Mouse (Mus musculus): Measurements from ENCODE around the gene Ppef2. TPM values are rescaled to one million over a fixed set of nuclear protein-coding genes. Genes with fewer than 3 reads are reported as not detected.
"Not testable (repeated sequence)": the region's sequence is repeated elsewhere in the genome, so short reads cannot be mapped to it uniquely, and the experiment has no call there.

Gene Ppef2
- polyA plus RNA-seq, 1 experiment from 2014 or later = 0.06 TPM

GRCm38 (mm10) chr5:92212231-92212630 lies 43.8 kb downstream of the Ppef2 start:
- H3K4me2 ChIP-seq = no peak overlapping the region
- no peak overlapping the region for H3K4me3 ChIP-seq (replicated peaks)
- H3K27me3 ChIP-seq = peaks cover 3% of the 10 kb centered on the region
- no peaks in the 10 kb centered on the region for H3K36me3 ChIP-seq (replicated peaks)
- no peak overlapping the region for H3K27ac ChIP-seq (replicated peaks)
- WGBS (ENCODE audit: insufficient replicate concordance) = 78% methylated on average over 4 of the region's 4 CpGs
- no peak overlapping the region for H3K9ac ChIP-seq
- no peaks in the 10 kb centered on the region for H3K9me3 ChIP-seq (replicated peaks)
- ATAC-seq (ENCODE audit: insufficient read depth) = no peak
- no peaks in the 10 kb centered on the region for H3K4me1 ChIP-seq (replicated peaks)

GRCm38 (mm10) chr5:92210205-92210604 lies 45.9 kb downstream of the Ppef2 start:
- H3K4me3 ChIP-seq (replicated peaks) = no peak overlapping the region
- no peak overlapping the region for H3K9ac ChIP-seq
- no peaks in the 10 kb centered on the region for H3K4me1 ChIP-seq (replicated peaks)
- H3K36me3 ChIP-seq (replicated peaks) = no peaks in the 10 kb centered on the region
- H3K9me3 ChIP-seq (replicated peaks) = no peaks in the 10 kb centered on the region
- no peak overlapping the region for H3K4me2 ChIP-seq
- H3K27me3 ChIP-seq = peaks cover 3% of the 10 kb centered on the region; the same call in 1 of the 2 replicates
- no peak overlapping the region for H3K27ac ChIP-seq (replicated peaks)
- no peak for ATAC-seq (ENCODE audit: insufficient read depth)
- 43% methylated on average over 8 of the region's 8 CpGs for WGBS (ENCODE audit: insufficient replicate concordance)

GRCm38 (mm10) chr5:92206121-92206520 lies 50.0 kb downstream of the Ppef2 start:
- H3K4me3 ChIP-seq (replicated peaks) = no peak overlapping the region
- peaks cover 3% of the 10 kb centered on the region; the same call in 1 of the 2 replicates for H3K27me3 ChIP-seq
- H3K36me3 ChIP-seq (replicated peaks) = peaks cover 28% of the 10 kb centered on the region
- no peaks in the 10 kb centered on the region for H3K9me3 ChIP-seq (replicated peaks)
- H3K4me1 ChIP-seq (replicated peaks) = peaks cover 14% of the 10 kb centered on the region
- ATAC-seq (ENCODE audit: insufficient read depth) = no peak
- WGBS (ENCODE audit: insufficient replicate concordance) = 68% methylated on average over 6 of the region's 6 CpGs
- H3K27ac ChIP-seq (replicated peaks) = no peak overlapping the region
- H3K4me2 ChIP-seq = no peak overlapping the region
- H3K9ac ChIP-seq = no peak overlapping the region

- no peak overlapping the region for H3K4me2 ChIP-seq
- 71% methylated on average over 5 of the region's 5 CpGs for WGBS (ENCODE audit: insufficient replicate concordance)
Measured at GRCm38 (mm10) chr5:92205706-92206105, 50.4 kb downstream of the Ppef2 start.

GRCm38 (mm10) chr5:92205184-92205583 lies 50.9 kb downstream of the Ppef2 start:
- Histone ChIP-seq H3K36me3 (replicated peaks) (peaks cover 36% of the 10 kb centered on the region), H3K4me2 (no peak overlapping the region), H3K9ac (no peak overlapping the region), H3K27ac (replicated peaks) (no peak overlapping the region), H3K4me1 (replicated peaks) (peaks cover 14% of the 10 kb centered on the region), H3K4me3 (replicated peaks) (no peak overlapping the region), H3K9me3 (replicated peaks) (no peaks in the 10 kb centered on the region), H3K27me3 (no peaks in the 10 kb centered on the region)
- 32% methylated on average over 7 of the region's 7 CpGs for WGBS (ENCODE audit: insufficient replicate concordance)
- ATAC-seq (ENCODE audit: insufficient read depth) = no peak

More at GRCm38 (mm10) chr5:92205706-92206105, 50.4 kb downstream of the Ppef2 start:
- H3K36me3 ChIP-seq (replicated peaks) = peaks cover 32% of the 10 kb centered on the region
- peaks cover 3% of the 10 kb centered on the region; the same call in 1 of the 2 replicates for H3K27me3 ChIP-seq
- no peak overlapping the region for H3K27ac ChIP-seq (replicated peaks)
- H3K9ac ChIP-seq = no peak overlapping the region
- peaks cover 14% of the 10 kb centered on the region for H3K4me1 ChIP-seq (replicated peaks)
- H3K9me3 ChIP-seq (replicated peaks) = no peaks in the 10 kb centered on the region
- ATAC-seq (ENCODE audit: insufficient read depth) = no peak
- H3K4me3 ChIP-seq (replicated peaks) = no peak overlapping the region

- Histone ChIP-seq H3K4me2 (no peak overlapping the region), H3K9ac (no peak overlapping the region), H3K27ac (replicated peaks) (no peak overlapping the region), H3K9me3 (replicated peaks) (no peaks in the 10 kb centered on the region), H3K27me3 (no peaks in the 10 kb centered on the region), H3K4me3 (replicated peaks) (no peak overlapping the region), H3K36me3 (replicated peaks) (peaks cover 43% of the 10 kb centered on the region), H3K4me1 (replicated peaks) (peaks cover 14% of the 10 kb centered on the region)
- peak; percentile 40; the same call in 1 of the 2 replicates for ATAC-seq (ENCODE audit: insufficient read depth)
- 32% methylated on average over 6 of the region's 6 CpGs for WGBS (ENCODE audit: insufficient replicate concordance)
Measured at GRCm38 (mm10) chr5:92204162-92205036, 51.7 kb downstream of the Ppef2 start.

- 77% methylated on average over 8 of the region's 8 CpGs for WGBS (ENCODE audit: insufficient replicate concordance)
- no peak for ATAC-seq (ENCODE audit: insufficient read depth)
- Histone ChIP-seq H3K27ac (replicated peaks) (no peak overlapping the region), H3K27me3 (no peaks in the 10 kb centered on the region), H3K4me3 (replicated peaks) (no peak overlapping the region), H3K9me3 (replicated peaks) (no peaks in the 10 kb centered on the region), H3K9ac (no peak overlapping the region), H3K4me1 (replicated peaks) (no peaks in the 10 kb centered on the region), H3K4me2 (no peak overlapping the region), H3K36me3 (replicated peaks) (peaks cover 89% of the 10 kb centered on the region)
Measured at GRCm38 (mm10) chr5:92198266-92198665, 57.8 kb downstream of the Ppef2 start.

- 80% methylated on average over 15 of the region's 15 CpGs for WGBS (ENCODE audit: insufficient replicate concordance)
- H3K4me1 ChIP-seq (replicated peaks) = no peaks in the 10 kb centered on the region
- H3K27ac ChIP-seq (replicated peaks) = no peak overlapping the region
- H3K4me2 ChIP-seq = no peak overlapping the region
- no peak overlapping the region for H3K9ac ChIP-seq
- no peak for ATAC-seq (ENCODE audit: insufficient read depth)
- no peaks in the 10 kb centered on the region for H3K27me3 ChIP-seq
- no peaks in the 10 kb centered on the region for H3K9me3 ChIP-seq (replicated peaks)
- no peak overlapping the region for H3K4me3 ChIP-seq (replicated peaks)
- H3K36me3 ChIP-seq (replicated peaks) = peaks cover 91% of the 10 kb centered on the region
Measured at GRCm38 (mm10) chr5:92196895-92197811, 58.9 kb downstream of the Ppef2 start.

- 65% methylated on average over 2 of the region's 2 CpGs for WGBS (ENCODE audit: insufficient replicate concordance)
- not testable (repeated sequence) for H3K4me2 ChIP-seq; H3K9me3 ChIP-seq (replicated peaks); H3K4me1 ChIP-seq (replicated peaks); H3K27ac ChIP-seq (replicated peaks); H3K9ac ChIP-seq; ATAC-seq (ENCODE audit: insufficient read depth); H3K4me3 ChIP-seq (replicated peaks); H3K27me3 ChIP-seq
- peaks cover 85% of the 10 kb centered on the region for H3K36me3 ChIP-seq (replicated peaks)
Measured at GRCm38 (mm10) chr5:92195716-92196115, 60.4 kb downstream of the Ppef2 start.

GRCm38 (mm10) chr5:92188881-92189483 lies 67.1 kb downstream of the Ppef2 start:
- peaks cover 76% of the 10 kb centered on the region for H3K36me3 ChIP-seq (replicated peaks)
- WGBS (ENCODE audit: insufficient replicate concordance) = 82% methylated on average over 7 of the region's 7 CpGs

More at GRCm38 (mm10) chr5:92188881-92189483, 67.1 kb downstream of the Ppef2 start:
- H3K4me3 ChIP-seq (replicated peaks) = no peak overlapping the region
- H3K27ac ChIP-seq (replicated peaks) = no peak overlapping the region
- H3K4me2 ChIP-seq = no peak overlapping the region
- H3K4me1 ChIP-seq (replicated peaks) = no peaks in the 10 kb centered on the region
- H3K9ac ChIP-seq = no peak overlapping the region
- H3K27me3 ChIP-seq = no peaks in the 10 kb centered on the region
- H3K9me3 ChIP-seq (replicated peaks) = no peaks in the 10 kb centered on the region
- ATAC-seq (ENCODE audit: insufficient read depth) = no peak

Measured in liver, embryonic 15.5 days (tissue).